Mouse (Mus musculus) adrenal gland, postnatal 0 days (tissue): ENCODE measurements around the gene Enkur. TPM values are rescaled to one million over a fixed set of nuclear protein-coding genes. Genes with fewer than 3 reads are reported as not detected.

Experiments
- polyA plus RNA-seq: library from polyadenylated mRNA; unstranded; fragments of >200 nt; fragmentation: Nextera tagmentation; extraction: Ambion mirVana; gene quantifications from 2 replicates; pipeline ENCODE4 v1.2.1, GENCODE M21; 2015

Enkur gene
- polyA plus RNA-seq: 1.8 and 2.7 TPM in 2 replicates

GRCm38 (mm10) chr2:21204912-21205830, at the start of gene Enkur, which contains the start of gene Thnsl1:
Enkur (minus strand) TSS chr2:21205365.
Thnsl1 (plus strand) TSS chr2:21205724.

Other genes with a start within 250 kb of the Enkur start
- 12.7 and 15.2 TPM in 2 replicates for gene Arhgap21, start 236.5 kb downstream of the Enkur start, polyA plus RNA-seq
- gene Thnsl1, start 359 bp upstream of the Enkur start, polyA plus RNA-seq: 6.0 and 8.7 TPM in 2 replicates
- 0.21 and 0.39 TPM in 2 replicates for gene Gpr158, start 162.2 kb upstream of the Enkur start, polyA plus RNA-seq